Mouse (Mus musculus): ENCODE results near the gene Gucy1b2. TPM values are rescaled to one million over a fixed set of nuclear protein-coding genes. Genes with fewer than 3 reads are reported as not detected.

The Gucy1b2 gene
- polyA plus RNA-seq, 1 experiment: 0.12 TPM

GRCm38 (mm10) chr14:62457420-62458181, 1.5 kb upstream of the Gucy1b2 start:
- no peaks in the 10 kb centered on the region for H3K4me1 ChIP-seq (ENCODE audit: control insufficient read depth, insufficient read depth, low read length)
- H3K27ac ChIP-seq (ENCODE audit: control insufficient read depth, insufficient read depth, low read depth, low read length): no peak overlapping the region
- no peak overlapping the region for H3K4me3 ChIP-seq (ENCODE audit: control insufficient read depth, low read depth, low read length)
- H3K36me3 ChIP-seq (ENCODE audit: control insufficient read depth, insufficient read depth, low read length): no peaks in the 10 kb centered on the region
- TF ChIP-seq POLR2A (IDR thresholded peaks at IDR 0.05; ENCODE audit: control insufficient read depth, low read depth, low read length): no peak
- peak; percentile 69; the same call in 1 of the 2 replicates for TF ChIP-seq CTCF (IDR thresholded peaks at IDR 0.05; ENCODE audit: control insufficient read depth, insufficient read depth, insufficient replicate concordance, low read depth, low read length)
- H3K27me3 ChIP-seq (ENCODE audit: control insufficient read depth, insufficient read depth, low read length): no peaks in the 10 kb centered on the region

- no peak overlapping the region for H3K27ac ChIP-seq (ENCODE audit: control insufficient read depth, insufficient read depth, low read depth, low read length)
- no peak for TF ChIP-seq POLR2A (IDR thresholded peaks at IDR 0.05; ENCODE audit: control insufficient read depth, low read depth, low read length)
- TF ChIP-seq CTCF (IDR thresholded peaks at IDR 0.05; ENCODE audit: control insufficient read depth, insufficient read depth, insufficient replicate concordance, low read depth, low read length): no peak
Measured at GRCm38 (mm10) chr14:62455570-62455879, 564 bp downstream of the Gucy1b2 start.

GRCm38 (mm10) chr14:62454760-62455569, 1.1 kb downstream of the Gucy1b2 start:
- no peak overlapping the region for H3K4me3 ChIP-seq (ENCODE audit: control insufficient read depth, low read depth, low read length)
- no peak overlapping the region for H3K27ac ChIP-seq (ENCODE audit: control insufficient read depth, insufficient read depth, low read depth, low read length)
- no peaks in the 10 kb centered on the region for H3K36me3 ChIP-seq (ENCODE audit: control insufficient read depth, insufficient read depth, low read length)
- no peaks in the 10 kb centered on the region for H3K27me3 ChIP-seq (ENCODE audit: control insufficient read depth, insufficient read depth, low read length)
- TF ChIP-seq POLR2A (IDR thresholded peaks at IDR 0.05; ENCODE audit: control insufficient read depth, low read depth, low read length): no peak
- no peak for TF ChIP-seq CTCF (IDR thresholded peaks at IDR 0.05; ENCODE audit: control insufficient read depth, insufficient read depth, insufficient replicate concordance, low read depth, low read length)
- H3K4me1 ChIP-seq (ENCODE audit: control insufficient read depth, insufficient read depth, low read length): no peaks in the 10 kb centered on the region

More at GRCm38 (mm10) chr14:62455570-62455879, 564 bp downstream of the Gucy1b2 start:
- no peaks in the 10 kb centered on the region for H3K36me3 ChIP-seq (ENCODE audit: control insufficient read depth, insufficient read depth, low read length)
- H3K4me3 ChIP-seq (ENCODE audit: control insufficient read depth, low read depth, low read length): no peak overlapping the region
- no peaks in the 10 kb centered on the region for H3K4me1 ChIP-seq (ENCODE audit: control insufficient read depth, insufficient read depth, low read length)
- no peaks in the 10 kb centered on the region for H3K27me3 ChIP-seq (ENCODE audit: control insufficient read depth, insufficient read depth, low read length)

GRCm38 (mm10) chr14:62454136-62454535, 2.0 kb downstream of the Gucy1b2 start:
- TF ChIP-seq CTCF (IDR thresholded peaks at IDR 0.05; ENCODE audit: control insufficient read depth, insufficient read depth, insufficient replicate concordance, low read depth, low read length): no peak
- TF ChIP-seq POLR2A (IDR thresholded peaks at IDR 0.05; ENCODE audit: control insufficient read depth, low read depth, low read length): no peak
- no peaks in the 10 kb centered on the region for H3K36me3 ChIP-seq (ENCODE audit: control insufficient read depth, insufficient read depth, low read length)
- no peak overlapping the region for H3K4me3 ChIP-seq (ENCODE audit: control insufficient read depth, low read depth, low read length)
- no peak overlapping the region for H3K27ac ChIP-seq (ENCODE audit: control insufficient read depth, insufficient read depth, low read depth, low read length)
- no peaks in the 10 kb centered on the region for H3K27me3 ChIP-seq (ENCODE audit: control insufficient read depth, insufficient read depth, low read length)
- no peaks in the 10 kb centered on the region for H3K4me1 ChIP-seq (ENCODE audit: control insufficient read depth, insufficient read depth, low read length)

- no peaks in the 10 kb centered on the region for H3K27me3 ChIP-seq (ENCODE audit: control insufficient read depth, insufficient read depth, low read length)
- no peak overlapping the region for H3K4me3 ChIP-seq (ENCODE audit: control insufficient read depth, low read depth, low read length)
- H3K36me3 ChIP-seq (ENCODE audit: control insufficient read depth, insufficient read depth, low read length): no peaks in the 10 kb centered on the region
- no peak for TF ChIP-seq CTCF (IDR thresholded peaks at IDR 0.05; ENCODE audit: control insufficient read depth, insufficient read depth, insufficient replicate concordance, low read depth, low read length)
- no peak for TF ChIP-seq POLR2A (IDR thresholded peaks at IDR 0.05; ENCODE audit: control insufficient read depth, low read depth, low read length)
- no peak overlapping the region for H3K27ac ChIP-seq (ENCODE audit: control insufficient read depth, insufficient read depth, low read depth, low read length)
- no peaks in the 10 kb centered on the region for H3K4me1 ChIP-seq (ENCODE audit: control insufficient read depth, insufficient read depth, low read length)
Measured at GRCm38 (mm10) chr14:62453276-62453675, 2.8 kb downstream of the Gucy1b2 start.

GRCm38 (mm10) chr14:62450706-62451105, 5.4 kb downstream of the Gucy1b2 start:
- Histone ChIP-seq H3K36me3 (ENCODE audit: control insufficient read depth, insufficient read depth, low read length) (no peaks in the 10 kb centered on the region), H3K4me1 (ENCODE audit: control insufficient read depth, insufficient read depth, low read length) (no peaks in the 10 kb centered on the region), H3K4me3 (ENCODE audit: control insufficient read depth, low read depth, low read length) (no peak overlapping the region), H3K27me3 (ENCODE audit: control insufficient read depth, insufficient read depth, low read length) (no peaks in the 10 kb centered on the region), H3K27ac (ENCODE audit: control insufficient read depth, insufficient read depth, low read depth, low read length) (no peak overlapping the region)
- no peak for TF ChIP-seq POLR2A (IDR thresholded peaks at IDR 0.05; ENCODE audit: control insufficient read depth, low read depth, low read length)
- no peak for TF ChIP-seq CTCF (IDR thresholded peaks at IDR 0.05; ENCODE audit: control insufficient read depth, insufficient read depth, insufficient replicate concordance, low read depth, low read length)

- no peaks in the 10 kb centered on the region for H3K27me3 ChIP-seq (ENCODE audit: control insufficient read depth, insufficient read depth, low read length)
- no peak overlapping the region for H3K27ac ChIP-seq (ENCODE audit: control insufficient read depth, insufficient read depth, low read depth, low read length)
- TF ChIP-seq CTCF (IDR thresholded peaks at IDR 0.05; ENCODE audit: control insufficient read depth, insufficient read depth, insufficient replicate concordance, low read depth, low read length) (no peak), POLR2A (IDR thresholded peaks at IDR 0.05; ENCODE audit: control insufficient read depth, low read depth, low read length) (no peak)
- H3K4me1 ChIP-seq (ENCODE audit: control insufficient read depth, insufficient read depth, low read length): no peaks in the 10 kb centered on the region
- no peaks in the 10 kb centered on the region for H3K36me3 ChIP-seq (ENCODE audit: control insufficient read depth, insufficient read depth, low read length)
- no peak overlapping the region for H3K4me3 ChIP-seq (ENCODE audit: control insufficient read depth, low read depth, low read length)
Measured at GRCm38 (mm10) chr14:62447214-62447548, 8.9 kb downstream of the Gucy1b2 start.
